15 mouse cellular contexts compared by ENCODE assay signal in the genomic region with DNA sequence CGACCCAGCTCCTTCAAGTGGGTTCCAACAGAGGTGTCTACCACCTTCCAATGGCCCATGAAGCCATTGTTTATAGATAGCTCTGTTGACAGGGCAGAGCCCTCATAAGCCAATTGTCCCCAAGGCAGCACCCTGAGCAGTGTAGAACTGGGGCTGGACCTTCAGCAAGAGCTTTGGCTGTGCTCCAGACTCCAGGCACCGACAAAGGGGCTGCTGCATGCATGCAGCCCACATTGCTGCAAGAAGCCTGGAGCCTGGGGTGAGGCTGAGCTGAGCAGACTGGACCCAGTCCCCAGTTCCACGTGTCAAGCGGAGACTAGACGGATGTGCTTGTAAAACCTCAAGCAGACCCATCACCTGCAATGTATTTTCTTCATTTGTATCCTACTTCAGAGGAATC.
DNase-seq lines count a peak whose midpoint lies in the region; ATAC-seq and TF ChIP-seq lines count a peak whose summit lies in the region.
"Had no signal": no experiment of that assay in that cellular context is flagged by ENCODE, and none has a peak within 500 bp of the region (broad histone marks: within the 10 kb centered on the region; RNA-seq: fewer than 3 reads in every experiment).

No protein-coding gene starts in this region.

- intact Hi-C loops in gastrocnemius, adult 2 months (cut with DNase I): no loop called here

- H3K36me3 ChIP-seq in kidney, embryonic 14.5 days (ENCODE audit: control insufficient read depth, insufficient read depth, low read length): no peaks in the 10 kb centered on the region
- H3K36me3 ChIP-seq: embryonic facial prominence, embryonic 13.5 days; forebrain, embryonic 12.5 days; heart, embryonic 12.5 days; hindbrain, embryonic 10.5 days had no signal

- H3K27me3 ChIP-seq in kidney, embryonic 14.5 days (ENCODE audit: control insufficient read depth, insufficient read depth, low read length): no peaks in the 10 kb centered on the region
- H3K27me3 ChIP-seq: embryonic facial prominence, embryonic 13.5 days had no signal

- H3K9me3 ChIP-seq in kidney, embryonic 14.5 days (ENCODE audit: control insufficient read depth, low read length): peaks cover 4% of the 10 kb centered on the region; the same call in 1 of the 2 replicates

- TF ChIP-seq CTCF in gastrocnemius, adult 2 months (IDR thresholded peaks at IDR 0.05): no peak

- H3K4me3 ChIP-seq in gastrocnemius, adult 2 months: no peak overlapping the region
- H3K4me3 ChIP-seq in kidney, embryonic 14.5 days (ENCODE audit: low read length): no peak overlapping the region
- H3K4me3 ChIP-seq: embryonic facial prominence, embryonic 13.5 days; forebrain, embryonic 12.5 days; heart, embryonic 12.5 days; hindbrain, embryonic 10.5 days had no signal

- peaks cover 4% of the 10 kb centered on the region; the same call in 1 of the 2 replicates for H3K4me1 ChIP-seq in kidney, embryonic 14.5 days (ENCODE audit: control insufficient read depth, insufficient read depth, low read length)
- H3K4me1 ChIP-seq: embryonic facial prominence, embryonic 13.5 days; forebrain, embryonic 12.5 days had no signal

- no peak overlapping the region for H3K27ac ChIP-seq in gastrocnemius, adult 2 months
- H3K27ac ChIP-seq in kidney, embryonic 14.5 days (ENCODE audit: low read depth, low read length): no peak overlapping the region
- H3K27ac ChIP-seq: embryonic facial prominence, embryonic 13.5 days; forebrain, embryonic 12.5 days; hindbrain, embryonic 10.5 days; hindbrain, embryonic 14.5 days had no signal

- H3K4me2 ChIP-seq in kidney, embryonic 14.5 days (replicated peaks; ENCODE audit: low read depth, low read length): no peak overlapping the region
- H3K4me2 ChIP-seq: embryonic facial prominence, embryonic 13.5 days; forebrain, embryonic 12.5 days; heart, embryonic 12.5 days; hindbrain, embryonic 14.5 days had no signal

- DNase-seq in gastrocnemius, adult 2 months: peak; percentile 21
- DNase-seq in gastrocnemius, adult 18-20 months (ENCODE audit: low spot score): no peak
- peak; percentile 9 to 27 for DNase-seq in kidney, postnatal 4 days
- DNase-seq in right cerebral cortex, postnatal 14 days: peak; percentile 19
- no peak for DNase-seq in right cerebral cortex, adult 2 months (ENCODE audit: low spot score in 2 of 2)
- DNase-seq: adrenal gland, postnatal 10 days; cerebellum, adult 11 months; cerebellum, adult 8-10 months had no signal

- no peak overlapping the region for H3K9ac ChIP-seq in kidney, embryonic 14.5 days (ENCODE audit: low read depth, low read length)
- H3K9ac ChIP-seq: embryonic facial prominence, embryonic 13.5 days; forebrain, embryonic 12.5 days; heart, embryonic 12.5 days; hindbrain, embryonic 14.5 days had no signal

- no peak for ATAC-seq in kidney, embryonic 14.5 days (ENCODE audit: low FRiP score, low TSS enrichment)
- ATAC-seq: forebrain, embryonic 16.5 days had no signal

- WGBS in kidney, embryonic 14.5 days: 89% methylated on average over 5 of the region's 5 CpGs

Comparison
In these comparisons a context has a peak if more than half of its experiments do, and no peak if none do; other contexts are left out.
1. DNase-seq: peak in gastrocnemius, adult 2 months (single experiment), kidney, postnatal 4 days (2 of 2) and right cerebral cortex, postnatal 14 days (single experiment); none in gastrocnemius, adult 18-20 months (single experiment) and right cerebral cortex, adult 2 months (0 of 2).